Mouse (Mus musculus): ENCODE data around the gene Hsp90ab1. TPM values are rescaled to one million over a fixed set of nuclear protein-coding genes. Genes with fewer than 3 reads are reported as not detected.

Hsp90ab1 gene
- total and polyA plus RNA-seq, 3 experiments: 464 to 1,319 (median 1,183) TPM

GRCm38 (mm10) chr17:45543115-45543514 lies 30.0 kb downstream of the Hsp90ab1 start:
- DNase-seq: no peak
- no peaks in the 10 kb centered on the region for H3K79me2 ChIP-seq (replicated peaks; ENCODE audit: control insufficient read depth, insufficient read depth, low read length)
- 29% methylated on average over 1 of the region's 1 CpGs for WGBS
- no peak overlapping the region for H3K4me3 ChIP-seq
- no peak overlapping the region for H3K27ac ChIP-seq
- H3K36me3 ChIP-seq (ENCODE audit: control insufficient read depth, insufficient read depth, low read length): no peaks in the 10 kb centered on the region
- H3K4me1 ChIP-seq (ENCODE audit: control insufficient read depth, insufficient read depth, low read length): no peaks in the 10 kb centered on the region
- intact Hi-C loops (cut with DNase I): no loop called here
- TF ChIP-seq EP300 (IDR thresholded peaks at IDR 0.05; ENCODE audit: insufficient read depth, low read depth, low read length) (no peak), POLR2A (IDR thresholded peaks at IDR 0.05; ENCODE audit: insufficient read depth, low read depth, low read length) (no peak), CTCF (IDR thresholded peaks at IDR 0.05) (no peak)
- H3K27me3 ChIP-seq (ENCODE audit: control insufficient read depth, insufficient read depth, low read length): peaks cover 21% of the 10 kb centered on the region
- no peak overlapping the region for H3K9ac ChIP-seq (ENCODE audit: low read depth, low read length)

GRCm38 (mm10) chr17:45542705-45543104 lies 30.4 kb downstream of the Hsp90ab1 start:
- H3K27me3 ChIP-seq (ENCODE audit: control insufficient read depth, insufficient read depth, low read length): peaks cover 21% of the 10 kb centered on the region

DNA sequence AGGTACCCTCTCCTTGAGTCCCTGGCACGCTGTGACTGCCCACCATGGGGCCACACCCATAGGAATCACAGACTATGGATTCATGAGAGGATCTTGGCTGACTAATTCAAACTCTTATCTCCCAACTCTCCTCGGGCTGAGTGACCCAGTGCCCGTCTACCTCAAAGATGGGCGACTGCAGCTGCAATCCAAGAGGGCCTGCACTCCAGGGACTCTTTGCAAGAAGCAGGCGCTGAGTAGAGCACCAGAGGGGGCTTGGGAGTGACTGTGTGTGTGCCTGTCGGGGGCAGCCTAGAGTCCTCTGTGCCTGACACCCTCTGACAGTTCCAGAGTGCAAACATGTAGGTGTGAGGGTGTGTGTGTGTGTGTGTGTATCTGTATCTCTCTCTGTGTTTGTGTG lies 30.9 kb downstream of the Hsp90ab1 start:
- no peaks in the 10 kb centered on the region for H3K36me3 ChIP-seq (ENCODE audit: control insufficient read depth, insufficient read depth, low read length)
- DNase-seq: no peak
- no peaks in the 10 kb centered on the region for H3K79me2 ChIP-seq (replicated peaks; ENCODE audit: control insufficient read depth, insufficient read depth, low read length)
- 21% methylated on average over 6 of the region's 6 CpGs for WGBS
- no peak overlapping the region for H3K9ac ChIP-seq (ENCODE audit: low read depth, low read length)
- H3K4me1 ChIP-seq (ENCODE audit: control insufficient read depth, insufficient read depth, low read length): no peaks in the 10 kb centered on the region
- H3K27me3 ChIP-seq (ENCODE audit: control insufficient read depth, insufficient read depth, low read length): peaks cover 20% of the 10 kb centered on the region
- TF ChIP-seq EP300 (IDR thresholded peaks at IDR 0.05; ENCODE audit: insufficient read depth, low read depth, low read length) (no peak), POLR2A (IDR thresholded peaks at IDR 0.05; ENCODE audit: insufficient read depth, low read depth, low read length) (no peak), CTCF (IDR thresholded peaks at IDR 0.05) (no peak)
- intact Hi-C loops (cut with DNase I): no loop called here
- no peak overlapping the region for H3K4me3 ChIP-seq
- no peak overlapping the region for H3K27ac ChIP-seq

More at GRCm38 (mm10) chr17:45542705-45543104, 30.4 kb downstream of the Hsp90ab1 start:
- H3K36me3 ChIP-seq (ENCODE audit: control insufficient read depth, insufficient read depth, low read length): no peaks in the 10 kb centered on the region
- TF ChIP-seq POLR2A (IDR thresholded peaks at IDR 0.05; ENCODE audit: insufficient read depth, low read depth, low read length) (no peak), EP300 (IDR thresholded peaks at IDR 0.05; ENCODE audit: insufficient read depth, low read depth, low read length) (no peak), CTCF (IDR thresholded peaks at IDR 0.05) (no peak)
- no peak for DNase-seq
- no peak overlapping the region for H3K4me3 ChIP-seq
- WGBS: 70% methylated on average over 2 of the region's 2 CpGs
- intact Hi-C loops (cut with DNase I): no loop called here
- no peaks in the 10 kb centered on the region for H3K4me1 ChIP-seq (ENCODE audit: control insufficient read depth, insufficient read depth, low read length)
- H3K9ac ChIP-seq (ENCODE audit: low read depth, low read length): no peak overlapping the region
- no peaks in the 10 kb centered on the region for H3K79me2 ChIP-seq (replicated peaks; ENCODE audit: control insufficient read depth, insufficient read depth, low read length)
- H3K27ac ChIP-seq: no peak overlapping the region

- Histone ChIP-seq H3K4me1 (ENCODE audit: control insufficient read depth, insufficient read depth, low read length) (no peaks in the 10 kb centered on the region), H3K27ac (no peak overlapping the region), H3K4me3 (no peak overlapping the region), H3K9ac (ENCODE audit: low read depth, low read length) (no peak overlapping the region), H3K79me2 (replicated peaks; ENCODE audit: control insufficient read depth, insufficient read depth, low read length) (no peaks in the 10 kb centered on the region), H3K27me3 (ENCODE audit: control insufficient read depth, insufficient read depth, low read length) (peaks cover 6% of the 10 kb centered on the region), H3K36me3 (ENCODE audit: control insufficient read depth, insufficient read depth, low read length) (no peaks in the 10 kb centered on the region)
- TF ChIP-seq POLR2A (IDR thresholded peaks at IDR 0.05; ENCODE audit: insufficient read depth, low read depth, low read length) (no peak), EP300 (IDR thresholded peaks at IDR 0.05; ENCODE audit: insufficient read depth, low read depth, low read length) (no peak), CTCF (IDR thresholded peaks at IDR 0.05) (no peak)
- WGBS: 69% methylated on average over 21 of the region's 21 CpGs
- intact Hi-C loops (cut with DNase I): no loop called here
- DNase-seq: no peak
Observed at GRCm38 (mm10) chr17:45539664-45540063, 33.4 kb downstream of the Hsp90ab1 start.

- Histone ChIP-seq H3K4me1 (ENCODE audit: control insufficient read depth, insufficient read depth, low read length) (no peaks in the 10 kb centered on the region), H3K9ac (ENCODE audit: low read depth, low read length) (no peak overlapping the region), H3K27ac (no peak overlapping the region), H3K36me3 (ENCODE audit: control insufficient read depth, insufficient read depth, low read length) (no peaks in the 10 kb centered on the region), H3K4me3 (no peak overlapping the region), H3K27me3 (ENCODE audit: control insufficient read depth, insufficient read depth, low read length) (peaks cover 1% of the 10 kb centered on the region), H3K79me2 (replicated peaks; ENCODE audit: control insufficient read depth, insufficient read depth, low read length) (no peaks in the 10 kb centered on the region)
- TF ChIP-seq POLR2A (IDR thresholded peaks at IDR 0.05; ENCODE audit: insufficient read depth, low read depth, low read length) (no peak), CTCF (IDR thresholded peaks at IDR 0.05) (no peak), EP300 (IDR thresholded peaks at IDR 0.05; ENCODE audit: insufficient read depth, low read depth, low read length) (no peak)
- 52% methylated on average over 4 of the region's 4 CpGs for WGBS
- intact Hi-C loops (cut with DNase I): no loop called here
- no peak for DNase-seq
Observed at GRCm38 (mm10) chr17:45538394-45538793, 34.7 kb downstream of the Hsp90ab1 start.

DNA sequence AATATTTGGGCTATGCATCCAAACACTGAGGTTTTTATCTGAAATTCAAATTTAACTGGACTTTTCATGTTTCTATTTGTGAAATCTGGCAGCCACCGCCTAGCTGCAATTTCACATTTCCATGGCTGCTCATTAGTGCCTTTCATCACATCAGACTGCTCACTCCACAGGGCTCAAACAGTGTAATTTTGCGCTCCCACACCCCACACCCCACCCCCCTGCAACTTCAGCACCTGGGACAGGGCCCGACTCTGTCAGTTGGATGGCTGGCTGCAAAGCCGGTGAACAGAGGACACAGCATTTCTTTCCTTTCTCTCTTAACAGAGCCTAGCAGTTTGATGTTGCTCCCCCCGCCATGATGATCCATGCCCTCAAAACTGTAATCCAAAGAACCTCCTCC lies 36.8 kb downstream of the Hsp90ab1 start:
- Histone ChIP-seq H3K9ac (ENCODE audit: low read depth, low read length) (no peak overlapping the region), H3K36me3 (ENCODE audit: control insufficient read depth, insufficient read depth, low read length) (no peaks in the 10 kb centered on the region), H3K27me3 (ENCODE audit: control insufficient read depth, insufficient read depth, low read length) (peaks cover 1% of the 10 kb centered on the region), H3K79me2 (replicated peaks; ENCODE audit: control insufficient read depth, insufficient read depth, low read length) (no peaks in the 10 kb centered on the region), H3K4me1 (ENCODE audit: control insufficient read depth, insufficient read depth, low read length) (no peaks in the 10 kb centered on the region), H3K27ac (no peak overlapping the region), H3K4me3 (no peak overlapping the region)
- WGBS: 8% methylated on average over 5 of the region's 5 CpGs
- TF ChIP-seq POLR2A (IDR thresholded peaks at IDR 0.05; ENCODE audit: insufficient read depth, low read depth, low read length) (no peak), CTCF (IDR thresholded peaks at IDR 0.05) (no peak), EP300 (IDR thresholded peaks at IDR 0.05; ENCODE audit: insufficient read depth, low read depth, low read length) (no peak)
- no peak for DNase-seq
- intact Hi-C loops (cut with DNase I): no loop called here
